Mouse (Mus musculus) right cerebral cortex, postnatal 36 days (tissue): Measurements from ENCODE around the gene Gm10134.

Experiments
- DNase-seq, 2 experiments: peaks; one replicate each; pipeline ENCODE4 v3.0.0; 2022; ENCODE audit warnings: low spot score in 2 of 2, mixed read lengths in 1 of 2

The Gm10134 gene

GRCm38 (mm10) chr2:28532938-28533771, 27.3 kb downstream of the Gm10134 start:
- DNase-seq: peak; percentile 84 to 87

GRCm38 (mm10) chr2:28533901-28534435, 28.1 kb downstream of the Gm10134 start:
- DNase-seq: no peak

DNA sequence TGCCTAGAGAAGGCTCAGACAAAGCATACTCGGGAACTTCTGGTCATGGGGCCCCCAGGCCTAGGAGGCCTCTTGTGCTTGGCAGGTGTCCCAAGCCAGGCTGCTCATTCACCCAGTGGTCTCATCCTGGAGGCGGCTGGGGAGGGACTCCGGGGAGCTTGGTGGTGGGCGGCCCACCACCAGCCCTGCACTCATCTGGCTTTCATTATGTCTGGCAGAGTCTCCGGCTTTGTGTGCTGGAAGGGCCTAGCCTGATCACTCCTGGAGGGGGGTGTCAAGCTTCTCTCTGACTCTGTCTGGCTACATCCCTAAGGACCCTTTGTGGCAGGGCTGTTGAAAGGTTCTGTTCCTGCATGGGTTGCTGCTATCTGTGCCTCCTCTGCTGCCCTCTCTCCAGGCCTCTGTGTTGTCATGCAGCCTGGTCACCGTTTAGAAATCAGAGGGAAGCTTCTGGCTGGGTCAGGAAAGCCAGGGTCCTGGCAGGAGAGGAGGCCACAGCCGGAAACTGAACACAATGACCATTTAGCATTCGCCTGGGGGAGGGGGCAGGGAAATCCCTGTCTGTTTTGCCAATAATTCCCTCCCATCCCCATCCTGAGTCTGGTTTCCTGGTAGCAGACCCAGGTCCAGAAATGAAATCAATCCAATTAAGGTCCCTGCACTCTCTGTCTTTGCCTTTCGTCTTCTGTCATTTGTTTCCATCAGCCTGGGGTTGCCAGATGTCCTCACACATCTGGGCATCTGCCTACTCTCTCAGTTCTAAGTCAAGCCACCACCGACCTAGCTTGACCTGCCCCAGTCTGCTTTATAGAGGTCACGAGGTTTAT, 28.8 kb downstream of the Gm10134 start:
- no peak for DNase-seq

GRCm38 (mm10) chr2:28535263-28535540, 29.3 kb downstream of the Gm10134 start:
- no peak for DNase-seq

DNA sequence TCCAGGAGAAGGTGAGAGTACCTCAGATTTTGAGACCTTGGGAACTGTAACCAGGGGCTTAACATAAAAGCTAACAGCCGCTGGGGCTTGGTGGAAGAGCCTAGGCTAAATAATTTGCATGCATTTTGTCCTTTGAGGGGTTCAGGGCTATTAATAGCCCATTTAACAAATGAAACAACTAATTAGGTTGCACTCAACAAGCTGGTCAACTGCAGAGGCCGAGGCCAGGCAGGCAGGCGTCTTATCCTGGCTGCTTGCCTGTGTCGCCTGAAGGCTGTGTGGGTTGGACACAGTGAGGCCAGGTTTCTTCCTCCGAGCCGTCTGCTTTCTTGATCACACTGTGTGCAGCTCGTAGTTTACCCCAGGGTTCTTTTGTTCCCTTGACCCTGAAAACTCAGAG, 29.8 kb downstream of the Gm10134 start:
- peak in 1 of 2 experiments; percentile 69 for DNase-seq

DNA sequence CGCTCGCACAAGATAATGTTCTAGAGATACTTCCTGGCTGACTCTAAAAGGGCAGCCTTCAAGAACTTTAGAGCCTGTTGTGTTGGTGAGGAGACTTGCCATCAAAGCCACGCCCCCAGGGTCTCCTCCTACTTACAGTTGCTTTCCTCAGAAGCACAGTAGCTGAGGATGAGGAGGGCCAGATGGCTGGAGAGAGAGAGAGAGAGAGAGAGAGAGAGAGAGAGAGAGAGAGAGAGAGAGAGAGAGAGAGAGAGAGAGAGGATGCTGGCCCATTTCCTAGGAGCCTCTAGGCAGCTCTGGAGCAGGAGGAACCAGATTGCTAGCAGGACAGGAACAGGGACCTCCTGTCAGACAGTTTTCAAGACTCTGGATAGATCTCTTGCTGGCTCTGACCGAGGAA, 30.3 kb downstream of the Gm10134 start:
- DNase-seq: no peak

DNA sequence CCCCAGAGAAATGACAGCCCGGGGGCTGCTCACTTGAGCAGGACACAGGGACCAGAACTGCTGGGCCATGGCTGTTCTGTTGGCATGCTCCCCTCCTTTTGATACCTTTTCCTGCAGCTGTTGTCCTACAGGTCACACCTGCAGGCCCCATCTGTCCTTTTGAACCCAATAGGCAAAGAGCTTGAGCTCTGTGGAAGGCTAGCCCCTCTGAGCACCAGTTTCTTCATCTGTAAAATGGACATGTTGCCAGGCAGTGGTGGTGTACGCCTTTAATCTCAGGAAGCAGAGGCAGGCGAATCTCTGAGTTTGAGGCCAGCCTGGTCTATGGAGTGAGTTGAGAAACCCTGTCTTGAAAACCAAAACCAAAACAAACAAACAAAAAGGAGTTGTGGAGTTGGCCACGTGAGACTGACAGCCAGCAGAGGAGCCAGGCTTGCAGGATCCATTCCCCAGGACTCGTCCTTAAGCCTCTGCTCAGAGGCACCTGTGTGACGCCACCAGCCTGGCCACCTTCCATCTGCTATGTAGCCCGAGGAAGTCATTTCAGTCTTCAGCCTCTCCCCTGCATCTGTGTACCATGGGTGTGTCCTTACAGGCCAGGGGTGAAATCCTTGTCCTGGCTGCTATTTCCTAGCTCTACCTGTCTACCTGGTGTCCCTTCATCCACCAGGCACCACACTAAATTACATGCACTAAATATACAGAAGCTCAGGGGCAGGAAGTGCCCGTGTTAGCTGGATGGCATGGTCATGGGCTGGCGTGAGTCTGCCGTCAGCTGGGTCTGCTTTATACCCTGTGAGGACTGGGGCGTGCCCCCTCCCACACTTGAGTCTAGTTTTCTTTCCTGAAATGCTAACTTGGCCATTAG, 31.1 kb downstream of the Gm10134 start:
- no peak for DNase-seq

DNA sequence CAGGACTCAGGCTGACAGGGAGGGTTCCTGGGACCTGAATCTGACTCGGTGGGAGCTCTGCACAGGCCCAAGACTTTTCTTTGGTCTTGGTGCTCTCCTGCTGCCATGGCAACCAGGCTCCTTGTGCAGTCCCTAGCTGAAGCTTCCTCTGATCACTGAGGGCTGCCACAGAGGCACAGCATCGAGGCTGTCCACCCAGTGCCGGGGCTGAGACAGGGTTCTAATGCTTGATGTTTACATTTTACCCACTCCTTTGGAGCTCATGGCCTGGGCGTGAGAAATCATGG, 31.7 kb downstream of the Gm10134 start:
- DNase-seq: no peak

GRCm38 (mm10) chr2:28537995-28538816, 32.3 kb downstream of the Gm10134 start:
- no peak for DNase-seq

DNA sequence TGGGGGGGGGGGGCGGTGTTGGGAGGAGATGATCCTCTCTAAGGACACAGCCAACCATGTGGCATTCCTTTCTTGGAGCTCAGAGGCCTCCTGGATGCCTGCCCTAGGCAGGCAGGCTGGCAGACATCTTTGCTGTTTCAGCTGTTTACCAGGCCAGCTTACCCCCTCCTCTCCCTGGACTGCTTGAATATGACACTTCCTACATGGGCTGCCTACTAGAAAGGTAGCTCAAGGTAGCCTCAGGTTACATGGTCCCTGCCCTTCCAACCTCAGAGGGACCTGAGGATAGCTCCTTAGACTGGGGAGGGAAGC, 32.9 kb downstream of the Gm10134 start:
- no peak for DNase-seq

DNA sequence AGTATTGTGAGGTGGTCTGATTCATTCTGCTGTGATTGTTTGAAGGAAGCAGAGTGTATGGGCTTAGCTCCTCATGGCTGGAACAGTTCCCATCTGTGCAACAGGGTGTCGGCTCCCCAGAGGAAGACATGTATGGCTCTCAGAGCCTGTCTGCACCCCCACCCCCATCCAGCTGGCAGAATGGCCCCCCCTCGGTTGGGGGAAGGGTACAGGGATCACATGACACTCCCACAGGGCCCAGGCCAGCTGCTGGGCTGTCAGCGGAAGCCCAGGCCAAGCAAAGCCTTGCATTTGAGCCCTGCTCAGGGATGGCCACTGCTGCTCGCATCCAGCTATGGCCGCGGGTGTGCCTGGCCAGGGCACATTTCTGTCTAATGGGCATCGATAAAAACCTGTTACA, 33.3 kb downstream of the Gm10134 start:
- peak in 1 of 2 experiments; percentile 68 for DNase-seq

GRCm38 (mm10) chr2:28539949-28540348, 34.1 kb downstream of the Gm10134 start:
- DNase-seq: no peak

GRCm38 (mm10) chr2:28540587-28541227, 34.8 kb downstream of the Gm10134 start:
- DNase-seq: no peak

DNA sequence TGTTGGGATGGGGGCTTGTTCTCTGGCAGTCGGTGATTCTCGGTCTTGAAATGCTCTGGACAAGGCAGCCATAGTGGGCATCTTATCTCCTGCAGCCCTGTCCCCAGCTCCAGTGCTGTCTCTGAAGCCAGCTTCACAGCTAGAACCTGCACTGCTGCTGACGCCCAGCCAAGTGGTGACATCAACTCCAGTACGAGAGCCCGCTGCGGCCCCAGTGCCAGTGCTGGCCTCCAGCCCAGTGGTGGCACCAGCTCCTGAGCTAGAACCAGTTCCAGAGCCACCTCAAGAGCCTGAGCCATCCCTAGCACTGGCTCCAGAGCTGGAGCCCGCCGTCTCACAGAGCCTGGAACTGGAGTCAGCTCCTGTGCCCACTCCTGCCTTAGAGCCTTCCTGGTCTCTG, 38.0 kb downstream of the Gm10134 start:
- DNase-seq: no peak

DNA sequence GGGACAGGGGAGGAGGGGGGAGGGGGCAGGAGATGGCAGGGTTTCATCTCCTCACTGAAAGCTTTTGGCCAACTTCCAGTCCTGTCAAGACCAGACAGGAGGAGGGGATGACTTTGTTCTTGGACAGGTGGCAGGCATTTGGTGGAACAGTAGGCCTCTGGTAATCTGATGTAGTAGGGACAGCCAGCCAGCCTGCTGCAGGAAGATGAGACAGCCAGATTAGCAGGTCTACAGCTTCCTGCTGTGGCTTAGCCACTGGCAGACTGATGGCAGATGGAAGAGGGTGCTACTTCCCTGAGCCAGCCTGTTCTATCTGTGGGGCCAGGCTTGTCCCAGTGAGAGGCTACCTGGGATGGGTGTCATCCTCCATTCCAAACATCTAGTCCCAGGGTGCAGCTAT, 40.1 kb downstream of the Gm10134 start:
- DNase-seq: no peak

DNA sequence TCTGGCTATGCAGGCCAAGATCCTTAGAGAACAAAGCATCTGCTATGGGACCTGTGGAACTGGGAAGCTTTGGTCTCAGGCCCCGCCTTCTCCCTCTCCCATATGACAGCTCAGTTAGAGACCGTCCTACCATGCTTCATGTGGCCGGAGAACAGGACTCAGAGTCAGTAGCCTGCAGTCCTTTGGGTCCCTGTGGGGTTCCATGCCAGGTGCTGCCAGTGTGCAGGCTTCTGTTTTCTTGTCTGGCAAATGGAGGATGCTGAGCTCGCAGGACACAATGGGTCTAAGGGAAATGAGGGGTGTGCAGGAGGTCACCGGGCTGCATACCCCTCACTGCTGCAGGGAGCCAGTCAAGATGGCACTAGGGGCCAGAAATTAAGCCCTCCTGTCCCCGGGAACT, 40.7 kb downstream of the Gm10134 start:
- DNase-seq: no peak

DNA sequence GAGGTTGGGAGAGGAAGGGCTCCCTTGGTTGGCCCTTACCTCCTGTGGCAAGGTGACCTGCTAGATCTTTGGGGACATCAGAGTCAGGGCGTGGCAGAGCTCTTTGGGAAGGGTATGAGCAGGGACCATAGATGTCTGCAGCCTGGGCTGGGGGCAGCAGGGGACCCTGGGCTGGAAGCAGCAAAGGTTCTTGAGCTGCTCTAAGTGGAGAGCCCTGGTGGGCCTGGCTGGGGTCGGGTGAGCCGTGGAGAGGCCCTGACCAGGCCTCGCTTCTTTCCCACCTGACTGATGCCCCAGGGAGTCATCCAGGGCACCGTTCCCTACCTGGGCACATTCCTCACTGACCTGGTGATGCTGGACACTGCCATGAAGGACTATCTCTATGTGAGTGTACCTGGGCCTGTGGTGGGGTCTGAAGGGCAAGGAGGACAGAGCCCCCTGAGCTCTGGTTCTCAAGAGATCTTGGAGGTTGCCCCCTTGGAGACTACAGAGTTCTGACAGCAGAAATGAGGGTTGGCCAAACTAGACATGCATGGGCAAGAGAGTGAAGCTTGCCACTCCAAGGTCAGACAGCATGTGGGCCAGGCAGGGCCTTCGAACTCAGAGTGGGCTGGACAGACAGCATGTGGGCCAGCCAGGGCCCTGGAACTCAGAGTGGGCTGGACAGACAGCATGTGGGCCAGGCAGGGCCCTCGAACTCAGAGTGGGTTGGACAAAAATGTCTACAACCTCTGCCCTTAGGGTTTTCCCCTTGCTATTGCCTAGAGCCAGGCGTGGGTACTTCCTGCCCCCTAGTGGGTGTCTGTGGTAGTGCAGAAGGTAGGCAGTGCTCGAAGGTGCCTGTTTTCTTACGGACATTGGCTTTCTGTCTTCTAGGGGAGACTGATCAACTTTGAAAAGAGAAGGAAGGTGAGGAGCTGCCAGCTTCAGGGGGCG, 41.6 kb downstream of the Gm10134 start:
- peak; percentile 56 to 66 for DNase-seq

GRCm38 (mm10) chr2:28549157-28549556, 43.3 kb downstream of the Gm10134 start:
- no peak for DNase-seq

- no peak for DNase-seq
Observed at GRCm38 (mm10) chr2:28552301-28552700, 46.4 kb downstream of the Gm10134 start.
